Mouse (Mus musculus) common myeloid progenitor, adult 5-6 weeks (primary cell): Measurements from ENCODE around the gene Cemip. TPM values are rescaled to one million over a fixed set of nuclear protein-coding genes. Genes with fewer than 3 reads are reported as not detected.
"Not testable (repeated sequence)": the region's sequence is repeated elsewhere in the genome, so short reads cannot be mapped to it uniquely, and the experiment has no call there.

Experiments
- ATAC-seq: replicated peaks from 2 replicates; pipeline ENCODE4 v1.8.0; 2016; ENCODE audit warnings: low read depth, mild to moderate bottlenecking, moderate TSS enrichment, inconsistent platforms; ENCODE audit not compliant: poor library complexity, severe bottlenecking
- total RNA-seq: library from RNA; stranded (forward); fragments of 200-1000, 187-1606 nt; gene quantifications from 2 replicates; pipeline ENCODE4 v1.2.3, GENCODE M21; 2017

Gene Cemip
- not detected in 2 replicates for total RNA-seq

DNA sequence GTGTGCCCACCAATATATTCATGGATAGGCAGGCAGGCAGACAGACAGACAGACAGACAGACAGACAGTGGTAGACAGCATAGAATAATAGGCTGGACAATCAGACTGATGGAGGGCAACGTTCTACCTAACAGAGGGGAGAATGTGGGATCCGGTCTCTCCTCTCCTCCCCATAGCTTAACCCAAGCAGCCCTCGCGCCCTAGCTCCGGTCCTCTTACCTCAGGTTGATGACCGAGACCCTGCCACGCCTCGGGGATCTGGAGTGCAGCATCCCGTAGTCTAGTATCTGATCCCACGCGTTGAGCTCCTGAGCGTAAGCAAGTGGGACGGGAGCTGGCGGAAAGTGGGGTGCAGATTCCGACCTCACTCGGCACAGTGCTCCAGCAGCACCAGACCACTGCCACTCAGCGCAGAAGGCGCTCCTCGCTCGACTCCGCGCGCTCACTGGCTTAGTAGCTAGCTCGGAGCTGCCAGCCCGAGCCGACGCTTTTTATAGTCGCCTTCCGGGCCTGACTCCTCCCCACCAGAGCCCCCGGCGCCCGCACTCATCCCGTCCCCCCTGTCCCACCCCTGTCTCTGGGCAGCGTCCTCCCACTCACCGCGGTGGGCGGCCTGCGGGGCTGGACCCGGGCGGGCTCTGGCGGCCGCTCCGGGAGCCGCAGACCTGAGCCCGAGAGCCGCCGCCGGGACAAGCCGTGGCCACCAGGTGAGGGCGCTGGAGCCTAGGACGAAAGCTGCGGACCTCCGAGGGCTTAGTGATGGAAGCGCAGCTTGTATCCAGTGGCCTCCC, at the start of gene Cemip:
Gene Cemip, minus strand, starts transcription at position 464 of the 791 bp plus-strand sequence.
- peak; percentile 50 for ATAC-seq

DNA sequence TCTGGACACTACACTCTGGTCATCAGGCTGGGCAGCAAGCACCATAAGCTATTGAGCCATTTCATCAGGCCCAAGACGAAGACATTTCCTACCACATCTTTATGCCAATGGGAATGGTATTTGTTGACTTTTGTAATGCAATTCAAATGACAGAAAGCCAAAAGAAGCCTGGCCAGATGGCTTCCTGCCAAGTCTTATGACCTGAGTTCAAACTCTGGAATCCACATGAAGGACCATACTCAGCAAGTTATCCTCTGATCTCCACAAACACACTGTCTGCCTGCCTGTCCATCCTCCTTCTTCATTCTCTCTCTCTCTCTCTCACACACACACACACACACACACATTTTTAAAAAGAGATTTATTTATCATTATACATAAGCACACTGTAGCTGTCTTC, 46.4 kb upstream of the Cemip start:
- ATAC-seq = no peak

DNA sequence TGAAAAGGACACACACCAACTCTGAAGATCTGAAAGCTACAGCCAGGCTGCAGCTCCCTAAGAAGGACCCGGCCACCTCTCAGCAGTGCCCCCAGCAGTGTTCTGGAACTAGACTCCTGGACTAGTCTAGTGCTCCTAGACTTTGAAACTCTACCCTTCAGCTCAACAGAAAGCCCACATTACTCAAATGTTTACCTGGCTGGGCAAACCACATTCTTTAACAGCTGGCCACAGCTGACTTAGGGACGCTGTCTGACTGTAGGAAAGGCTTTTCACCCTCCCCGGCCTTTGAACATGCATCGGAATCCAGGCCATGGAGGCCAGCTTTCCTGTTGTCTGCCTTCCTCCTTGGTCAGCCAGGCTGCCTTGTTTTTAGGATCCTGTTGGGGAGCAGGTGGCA, 45.4 kb upstream of the Cemip start:
- no peak for ATAC-seq

DNA sequence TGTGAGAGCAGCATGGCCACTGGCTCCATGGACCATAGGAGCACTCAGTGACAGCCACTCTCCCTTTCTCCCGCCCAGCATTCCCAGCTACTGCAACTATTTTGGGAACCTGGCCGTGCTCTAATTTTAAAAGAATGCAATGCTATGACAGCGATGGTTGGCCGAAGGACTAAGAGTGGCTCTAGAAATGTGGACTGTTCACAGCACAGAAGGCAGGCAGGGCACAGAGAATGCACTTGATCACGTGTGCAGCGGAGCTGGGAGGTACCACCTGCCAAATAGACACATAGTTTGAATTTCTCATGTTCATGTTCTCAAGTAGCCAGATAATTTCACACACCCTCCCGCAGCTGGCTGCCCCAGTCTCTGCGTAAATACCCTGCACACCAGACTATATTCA, 42.4 kb upstream of the Cemip start:
- ATAC-seq = no peak

DNA sequence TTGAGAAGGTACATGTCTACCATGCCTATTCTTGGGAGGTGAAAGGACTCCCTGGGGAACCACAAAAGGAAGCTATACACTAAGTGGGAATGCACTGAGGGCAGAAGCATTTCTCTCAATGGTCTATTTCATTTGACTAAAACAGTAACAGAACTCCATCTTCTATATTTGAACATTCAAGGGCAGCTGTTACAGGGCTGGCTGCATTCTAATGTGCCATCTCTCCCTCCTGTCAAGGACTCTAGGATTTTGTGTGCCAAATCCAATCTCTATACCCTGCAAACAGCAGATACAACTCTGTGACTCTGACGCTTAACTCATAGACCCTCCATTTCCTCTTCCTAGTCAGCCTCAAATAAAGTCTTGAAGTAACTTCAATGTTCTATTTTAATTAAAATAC, 39.4 kb upstream of the Cemip start:
- ATAC-seq = no peak

GRCm38 (mm10) chr7:84123651-84124050, 37.3 kb upstream of the Cemip start:
- not testable (repeated sequence) for ATAC-seq

DNA sequence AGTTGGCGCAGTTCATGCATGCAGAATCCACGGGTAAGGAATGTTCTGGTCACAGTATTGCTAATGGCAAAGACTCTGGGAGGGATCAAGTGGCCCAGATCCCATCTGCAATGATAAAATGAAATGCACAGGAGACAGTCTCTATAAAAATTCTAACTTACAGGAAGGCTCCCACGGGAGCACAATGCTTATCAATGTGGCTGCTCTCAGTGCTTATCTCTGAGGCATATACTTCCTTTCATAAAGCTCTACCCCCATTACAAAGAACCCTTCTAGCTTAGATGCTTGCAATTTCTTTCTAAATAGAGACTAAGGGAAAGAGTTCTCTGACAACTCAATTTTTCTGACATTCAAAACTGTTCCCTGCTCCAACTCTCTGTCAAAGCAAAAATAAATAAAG, 35.5 kb upstream of the Cemip start:
- no peak for ATAC-seq

- ATAC-seq = no peak
Measured at GRCm38 (mm10) chr7:84120142-84120760, 33.9 kb upstream of the Cemip start.

GRCm38 (mm10) chr7:84119216-84120105, 33.2 kb upstream of the Cemip start:
- ATAC-seq = no peak; the same call in 1 of the 2 replicates

GRCm38 (mm10) chr7:84117543-84118122, 31.3 kb upstream of the Cemip start:
- no peak for ATAC-seq

GRCm38 (mm10) chr7:84116621-84117542, 30.6 kb upstream of the Cemip start:
- ATAC-seq = no peak

GRCm38 (mm10) chr7:84115385-84115784, 29.1 kb upstream of the Cemip start:
- ATAC-seq = peak; percentile 78

DNA sequence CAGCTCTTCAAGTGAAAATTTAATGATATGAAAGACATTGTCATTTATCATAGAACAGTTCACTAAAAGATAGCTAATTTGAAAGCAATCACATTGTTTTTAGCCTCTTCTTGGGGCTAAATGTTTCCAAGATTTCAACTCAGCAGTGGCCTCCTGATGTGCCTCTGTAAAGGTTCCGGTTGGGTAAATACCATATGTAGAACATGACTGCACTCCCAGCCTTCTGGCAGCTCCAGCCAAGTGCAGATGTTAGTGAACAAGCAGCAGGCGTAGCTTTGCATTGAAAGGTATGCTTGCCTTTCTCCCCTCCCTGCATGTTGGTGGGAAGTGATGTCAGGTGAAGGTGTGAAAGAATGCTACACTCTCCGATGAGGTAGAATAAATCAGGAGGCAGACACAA, 28.5 kb upstream of the Cemip start:
- ATAC-seq = no peak

GRCm38 (mm10) chr7:84113035-84113390, 26.7 kb upstream of the Cemip start:
- ATAC-seq = no peak

- no peak for ATAC-seq
Measured at GRCm38 (mm10) chr7:84112351-84113034, 26.2 kb upstream of the Cemip start.

DNA sequence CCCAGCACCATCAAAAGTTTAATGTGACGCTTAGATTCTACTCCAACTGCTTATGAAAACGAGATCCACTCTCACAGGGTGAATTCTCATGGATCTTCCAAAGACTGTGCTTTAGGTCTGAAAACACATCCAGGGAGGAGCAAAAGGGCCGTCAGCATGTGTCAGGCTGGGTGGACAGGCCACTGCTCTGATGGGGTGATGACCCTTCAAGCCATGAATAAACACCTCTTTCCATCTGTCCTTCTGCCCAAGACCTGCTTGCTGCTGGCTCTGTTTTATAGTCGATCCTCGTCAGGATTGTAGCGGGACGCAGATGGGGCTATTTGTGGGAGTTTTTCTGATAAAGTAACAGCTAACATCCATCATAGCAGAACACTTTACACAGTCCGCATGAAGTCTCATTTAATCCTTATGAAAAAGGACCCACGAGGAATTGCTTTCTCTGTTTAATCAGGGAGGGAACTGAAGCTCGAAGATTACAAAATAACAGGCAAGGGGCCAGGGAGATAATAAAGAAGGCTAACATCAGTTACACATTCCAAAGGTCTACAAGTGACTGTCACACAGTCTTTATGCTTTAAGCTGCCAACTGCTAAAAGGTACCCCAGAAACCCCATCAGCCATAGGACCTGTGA, 25.5 kb upstream of the Cemip start:
- no peak for ATAC-seq

GRCm38 (mm10) chr7:84106942-84107341, 20.6 kb upstream of the Cemip start:
- ATAC-seq = no peak

DNA sequence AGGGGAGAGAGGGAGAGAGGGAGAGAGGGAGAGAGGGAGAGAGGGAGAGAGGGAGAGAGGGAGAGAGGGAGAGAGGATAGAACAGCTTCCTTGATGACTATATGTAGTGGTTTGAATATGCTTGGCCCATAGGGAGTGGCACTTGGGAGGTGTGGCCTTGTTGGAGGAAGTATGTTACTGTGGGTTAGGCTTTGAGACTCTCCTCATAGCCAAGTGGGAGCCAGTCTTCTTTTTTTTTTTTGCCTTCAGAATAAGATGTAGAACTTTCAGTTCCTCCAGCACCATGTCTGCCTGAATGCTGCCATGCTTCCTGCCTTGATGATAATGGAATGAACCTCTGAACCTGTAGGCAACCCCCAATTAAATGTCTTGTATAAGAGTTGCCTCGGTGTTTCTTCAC, 16.3 kb upstream of the Cemip start:
- ATAC-seq = peak; percentile 83
